In genomic region chr9:118843711-118844110, GRCm38 (mm10) we compare ENCODE assay signal across 18 mouse cellular contexts.
A peak's percentile ranks its signal among the peaks of the same experiment; 100 is the strongest.
DNase-seq lines count a peak whose midpoint lies in the region; ATAC-seq lines count a peak whose summit lies in the region.
"Had no signal": no experiment of that assay in that cellular context is flagged by ENCODE, and none has a peak within 500 bp of the region (broad histone marks: within the 10 kb centered on the region; RNA-seq: fewer than 3 reads in every experiment).

No protein-coding gene starts in this region.

- DNase-seq in CD4-positive helper T cell, adult 2 months (ENCODE audit: low read depth, low spot score), result peak; percentile 48
- peak; percentile 34 for DNase-seq in induced T-regulatory cell, adult 2 months (ENCODE audit: low read depth)
- DNase-seq in layer of hippocampus, postnatal 25 days (ENCODE audit: extremely low spot score in 1 of 2, low spot score in 1 of 2), result no peak
- no peak for DNase-seq in adrenal gland, adult 2 months
- DNase-seq in frontal cortex, postnatal 36 days (ENCODE audit: low spot score in 2 of 2), result no peak
- DNase-seq: adrenal gland, adult 8-10 months; adrenal gland, postnatal 25 days; cerebellum, adult 11-12 months; cerebellum, adult 8-10 months; cerebellum, postnatal 10 days; cerebellum, postnatal 36 days; embryo, embryonic 11 days; gastrocnemius, postnatal 10 days; gastrocnemius, postnatal 36 days had no signal

- ATAC-seq in CD4-positive, CD25-positive, alpha-beta regulatory T cell, adult 4 months, result peak; percentile 58
- ATAC-seq: forebrain, embryonic 15.5 days; intestine, embryonic 16.5 days; Patski had no signal

Comparison
In these comparisons a context has a peak if more than half of its experiments do, and no peak if none do; other contexts are left out.
1. DNase-seq: peak in CD4-positive helper T cell, adult 2 months (single experiment) and induced T-regulatory cell, adult 2 months (single experiment); none in layer of hippocampus, postnatal 25 days (0 of 2), adrenal gland, adult 2 months (single experiment) and frontal cortex, postnatal 36 days (0 of 2).